Mouse (Mus musculus): ENCODE results near the gene Zdhhc1. TPM values are rescaled to one million over a fixed set of nuclear protein-coding genes. Genes with fewer than 3 reads are reported as not detected.

The Zdhhc1 gene
- total and polyA plus RNA-seq, 3 experiments, result 13.0 to 40.5 (median 13.3) TPM

- WGBS, result 22% methylated on average over 6 of the region's 6 CpGs
- H3K36me3 ChIP-seq (ENCODE audit: control insufficient read depth, insufficient read depth, low read length), result no peaks in the 10 kb centered on the region
- H3K4me1 ChIP-seq (ENCODE audit: control insufficient read depth, insufficient read depth, low read length), result peaks cover 5% of the 10 kb centered on the region
- H3K79me2 ChIP-seq (replicated peaks; ENCODE audit: control insufficient read depth, insufficient read depth, low read length), result no peaks in the 10 kb centered on the region
- H3K4me3 ChIP-seq, result no peak overlapping the region
- no peak overlapping the region for H3K9ac ChIP-seq (ENCODE audit: low read depth, low read length)
- DNase-seq, result peak in 1 of 2 experiments; percentile 51
- intact Hi-C loops (cut with DNase I), result loop anchor here (5.0 kb wide), 1 partner anchor 36 kb away; no protein-coding TSS in a partner anchor
- no peaks in the 10 kb centered on the region for H3K27me3 ChIP-seq (ENCODE audit: control insufficient read depth, insufficient read depth, low read length)
- H3K27ac ChIP-seq, result no peak overlapping the region
- TF ChIP-seq CTCF (IDR thresholded peaks at IDR 0.05) (peak; percentile 56), EP300 (IDR thresholded peaks at IDR 0.05; ENCODE audit: insufficient read depth, low read depth, low read length) (no peak)
These were observed 55.3 kb downstream of the Zdhhc1 start for GRCm38 (mm10) chr8:105441433-105441832.

- H3K4me1 ChIP-seq (ENCODE audit: control insufficient read depth, insufficient read depth, low read length), result peaks cover 5% of the 10 kb centered on the region
- WGBS, result 65% methylated on average over 5 of the region's 5 CpGs
- no peak overlapping the region for H3K27ac ChIP-seq
- intact Hi-C loops (cut with DNase I), result no loop called here
- H3K4me3 ChIP-seq, result no peak overlapping the region
- no peak overlapping the region for H3K9ac ChIP-seq (ENCODE audit: low read depth, low read length)
- no peaks in the 10 kb centered on the region for H3K79me2 ChIP-seq (replicated peaks; ENCODE audit: control insufficient read depth, insufficient read depth, low read length)
- peak in 1 of 2 experiments; percentile 44 for DNase-seq
- H3K27me3 ChIP-seq (ENCODE audit: control insufficient read depth, insufficient read depth, low read length), result no peaks in the 10 kb centered on the region
- peaks cover 3% of the 10 kb centered on the region; the same call in 1 of the 2 replicates for H3K36me3 ChIP-seq (ENCODE audit: control insufficient read depth, insufficient read depth, low read length)
- no peak for TF ChIP-seq POLR2A (IDR thresholded peaks at IDR 0.05; ENCODE audit: insufficient read depth, low read depth, low read length)
- TF ChIP-seq CTCF (IDR thresholded peaks at IDR 0.05), result peak; percentile 71
- no peak for TF ChIP-seq EP300 (IDR thresholded peaks at IDR 0.05; ENCODE audit: insufficient read depth, low read depth, low read length)
These were observed 57.8 kb downstream of the Zdhhc1 start for GRCm38 (mm10) chr8:105438865-105439264.

- peak overlapping the region; percentile 9; the same call in 1 of the 2 replicates for H3K27ac ChIP-seq
- H3K36me3 ChIP-seq (ENCODE audit: control insufficient read depth, insufficient read depth, low read length), result peaks cover 15% of the 10 kb centered on the region; the same call in 1 of the 2 replicates
- no peaks in the 10 kb centered on the region for H3K27me3 ChIP-seq (ENCODE audit: control insufficient read depth, insufficient read depth, low read length)
- no peaks in the 10 kb centered on the region for H3K79me2 ChIP-seq (replicated peaks; ENCODE audit: control insufficient read depth, insufficient read depth, low read length)
- intact Hi-C loops (cut with DNase I), result no loop called here
- TF ChIP-seq CTCF (IDR thresholded peaks at IDR 0.05) (no peak), EP300 (IDR thresholded peaks at IDR 0.05; ENCODE audit: insufficient read depth, low read depth, low read length) (no peak)
- no peak overlapping the region for H3K9ac ChIP-seq (ENCODE audit: low read depth, low read length)
- no peak overlapping the region for H3K4me3 ChIP-seq
- 54% methylated on average over 5 of the region's 5 CpGs for WGBS
- H3K4me1 ChIP-seq (ENCODE audit: control insufficient read depth, insufficient read depth, low read length), result peaks cover 11% of the 10 kb centered on the region
- no peak for DNase-seq
These were observed 59.5 kb downstream of the Zdhhc1 start for GRCm38 (mm10) chr8:105437078-105437748.

GRCm38 (mm10) chr8:105436218-105436617 lies 60.5 kb downstream of the Zdhhc1 start:
- no peak for TF ChIP-seq CTCF (IDR thresholded peaks at IDR 0.05)
- no peak for TF ChIP-seq POLR2A (IDR thresholded peaks at IDR 0.05; ENCODE audit: insufficient read depth, low read depth, low read length)
- 88% methylated on average over 5 of the region's 5 CpGs for WGBS
- Histone ChIP-seq H3K27ac (no peak overlapping the region), H3K79me2 (replicated peaks; ENCODE audit: control insufficient read depth, insufficient read depth, low read length) (no peaks in the 10 kb centered on the region), H3K4me3 (no peak overlapping the region), H3K4me1 (ENCODE audit: control insufficient read depth, insufficient read depth, low read length) (peaks cover 11% of the 10 kb centered on the region), H3K27me3 (ENCODE audit: control insufficient read depth, insufficient read depth, low read length) (no peaks in the 10 kb centered on the region), H3K36me3 (ENCODE audit: control insufficient read depth, insufficient read depth, low read length) (peaks cover 15% of the 10 kb centered on the region; the same call in 1 of the 2 replicates), H3K9ac (ENCODE audit: low read depth, low read length) (no peak overlapping the region)
- no peak for DNase-seq
- intact Hi-C loops (cut with DNase I), result no loop called here

GRCm38 (mm10) chr8:105434136-105434535 lies 62.6 kb downstream of the Zdhhc1 start:
- intact Hi-C loops (cut with DNase I), result no loop called here
- Histone ChIP-seq H3K4me1 (ENCODE audit: control insufficient read depth, insufficient read depth, low read length) (peaks cover 11% of the 10 kb centered on the region), H3K27ac (peak overlapping the region; percentile 82), H3K36me3 (ENCODE audit: control insufficient read depth, insufficient read depth, low read length) (peaks cover 15% of the 10 kb centered on the region; the same call in 1 of the 2 replicates), H3K9ac (ENCODE audit: low read depth, low read length) (no peak overlapping the region), H3K4me3 (no peak overlapping the region), H3K27me3 (ENCODE audit: control insufficient read depth, insufficient read depth, low read length) (no peaks in the 10 kb centered on the region), H3K79me2 (replicated peaks; ENCODE audit: control insufficient read depth, insufficient read depth, low read length) (no peaks in the 10 kb centered on the region)
- TF ChIP-seq POLR2A (IDR thresholded peaks at IDR 0.05; ENCODE audit: insufficient read depth, low read depth, low read length), result no peak
- TF ChIP-seq EP300 (IDR thresholded peaks at IDR 0.05; ENCODE audit: insufficient read depth, low read depth, low read length), result no peak
- TF ChIP-seq CTCF (IDR thresholded peaks at IDR 0.05), result no peak
- WGBS, result 76% methylated on average over 5 of the region's 5 CpGs
- DNase-seq, result no peak

GRCm38 (mm10) chr8:105433511-105433910 lies 63.2 kb downstream of the Zdhhc1 start:
- 28% methylated on average over 5 of the region's 5 CpGs for WGBS

More at GRCm38 (mm10) chr8:105433511-105433910, 63.2 kb downstream of the Zdhhc1 start:
- H3K79me2 ChIP-seq (replicated peaks; ENCODE audit: control insufficient read depth, insufficient read depth, low read length), result no peaks in the 10 kb centered on the region
- no peak overlapping the region for H3K4me3 ChIP-seq
- TF ChIP-seq CTCF (IDR thresholded peaks at IDR 0.05), result no peak
- no peak; the same call in 1 of the 2 replicates for TF ChIP-seq POLR2A (IDR thresholded peaks at IDR 0.05; ENCODE audit: insufficient read depth, low read depth, low read length)
- no peak for TF ChIP-seq EP300 (IDR thresholded peaks at IDR 0.05; ENCODE audit: insufficient read depth, low read depth, low read length)
- H3K27me3 ChIP-seq (ENCODE audit: control insufficient read depth, insufficient read depth, low read length), result no peaks in the 10 kb centered on the region
- intact Hi-C loops (cut with DNase I), result no loop called here
- H3K27ac ChIP-seq, result peak overlapping the region; percentile 82
- H3K36me3 ChIP-seq (ENCODE audit: control insufficient read depth, insufficient read depth, low read length), result peaks cover 15% of the 10 kb centered on the region; the same call in 1 of the 2 replicates
- peaks cover 11% of the 10 kb centered on the region for H3K4me1 ChIP-seq (ENCODE audit: control insufficient read depth, insufficient read depth, low read length)
- no peak overlapping the region for H3K9ac ChIP-seq (ENCODE audit: low read depth, low read length)
- DNase-seq, result peak in 1 of 2 experiments; percentile 19
